Mouse (Mus musculus): Measurements from ENCODE around the gene Sumo2. TPM values are rescaled to one million over a fixed set of nuclear protein-coding genes. Genes with fewer than 3 reads are reported as not detected.

Gene Sumo2
- polyA plus RNA-seq, 1 experiment, result 1,012 TPM

DNA sequence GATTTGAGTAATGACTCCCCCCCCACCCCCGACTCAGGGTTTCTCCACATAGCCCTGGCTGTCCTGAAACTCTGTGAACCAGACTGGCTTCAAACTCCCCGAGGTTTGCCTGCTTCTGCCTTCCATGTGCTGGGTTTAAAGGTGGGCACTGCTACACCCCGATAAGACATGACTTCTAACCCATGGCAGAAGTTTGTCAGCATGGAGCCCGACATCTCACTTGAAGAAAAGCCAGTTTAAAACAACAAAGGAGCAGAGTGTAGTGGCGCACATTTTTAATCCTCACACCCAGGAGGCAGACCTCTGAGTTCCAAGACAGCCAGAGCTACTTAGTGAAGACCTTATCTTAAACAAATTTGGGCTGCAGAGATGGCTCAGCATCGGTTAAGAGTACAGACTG is 43.7 kb downstream of the Sumo2 start:
- H3K27ac ChIP-seq (ENCODE audit: insufficient read depth, low read length), result no peak overlapping the region
- H3K4me3 ChIP-seq (ENCODE audit: low read depth, low read length), result no peak overlapping the region

DNA sequence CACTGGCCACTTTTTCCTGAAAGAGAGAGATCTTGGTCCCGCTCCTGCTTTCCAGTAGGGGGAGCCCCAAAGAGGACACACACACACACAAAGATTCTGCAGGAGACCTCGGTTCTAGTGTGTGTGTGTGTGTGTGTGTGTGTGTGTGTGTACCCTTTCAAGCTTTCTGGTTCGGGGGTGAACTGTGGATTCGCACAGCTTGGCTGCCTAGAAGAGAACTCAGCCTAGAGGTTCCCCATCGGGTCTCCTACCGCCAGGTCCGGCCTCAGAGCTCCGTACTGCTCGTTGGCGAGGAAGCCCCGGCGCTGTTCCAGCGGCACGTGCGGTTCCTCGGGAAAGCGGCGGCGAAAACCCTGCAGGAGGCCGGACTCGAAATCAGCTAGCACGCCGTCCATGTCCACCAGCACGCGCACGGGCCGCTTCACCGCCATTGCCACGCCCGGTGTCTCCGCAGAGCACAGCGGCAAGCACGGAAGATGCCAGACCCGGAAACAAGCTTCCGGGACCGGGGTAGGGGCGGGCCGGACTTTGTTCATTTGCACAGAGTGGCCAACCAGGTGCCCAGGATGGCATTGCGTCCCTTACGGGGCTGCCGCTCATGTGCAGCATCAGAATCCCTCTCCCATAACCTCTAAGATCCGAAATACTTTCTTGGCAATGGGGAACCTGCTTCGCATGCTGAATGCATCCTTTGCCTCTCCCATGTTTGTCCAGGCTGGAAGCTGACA is 44.6 kb downstream of the Sumo2 start, which contains the start of gene Nt5c:
Gene Nt5c, minus strand, starts transcription at position 507 of the 728 bp plus-strand sequence.
- Histone ChIP-seq H3K36me3 (ENCODE audit: control insufficient read depth, insufficient read depth, low read length, poor library complexity, severe bottlenecking) (no peaks in the 10 kb centered on the region), H3K27ac (ENCODE audit: insufficient read depth, low read length) (no peak within 1 kb of the TSS), H3K9ac (ENCODE audit: low read depth, poor library complexity, severe bottlenecking) (peak within 1 kb of the TSS; percentile 73), H3K9me3 (replicated peaks; ENCODE audit: control insufficient read depth, insufficient read depth, low read length, poor library complexity, severe bottlenecking) (no peaks in the 10 kb centered on the region), H3K4me3 (ENCODE audit: low read depth, low read length) (peak within 1 kb of the TSS; percentile 76), H3K4me1 (ENCODE audit: control insufficient read depth, insufficient read depth, low read length) (no peaks in the 10 kb centered on the region), H3K27me3 (ENCODE audit: control insufficient read depth, insufficient read depth, low read length, poor library complexity, severe bottlenecking) (no peaks in the 10 kb centered on the region)
- peak; percentile 40 for TF ChIP-seq CTCF (IDR thresholded peaks at IDR 0.05; ENCODE audit: low read depth, low read length)
- 0 out of 2 replicates have a peak, but pooled peaks have one; percentile 25 for TF ChIP-seq EP300 (IDR thresholded peaks at IDR 0.05; ENCODE audit: insufficient read depth, low read depth, low read length)
- no peak for TF ChIP-seq POLR2A (IDR thresholded peaks at IDR 0.05; ENCODE audit: insufficient read depth, low read length)

More for the DNA sequence above, 43.7 kb downstream of the Sumo2 start:
- Histone ChIP-seq H3K4me1 (ENCODE audit: control insufficient read depth, insufficient read depth, low read length) (no peaks in the 10 kb centered on the region), H3K9me3 (replicated peaks; ENCODE audit: control insufficient read depth, insufficient read depth, low read length, poor library complexity, severe bottlenecking) (no peaks in the 10 kb centered on the region), H3K27me3 (ENCODE audit: control insufficient read depth, insufficient read depth, low read length, poor library complexity, severe bottlenecking) (no peaks in the 10 kb centered on the region), H3K9ac (ENCODE audit: low read depth, poor library complexity, severe bottlenecking) (peak overlapping the region; percentile 73), H3K36me3 (ENCODE audit: control insufficient read depth, insufficient read depth, low read length, poor library complexity, severe bottlenecking) (no peaks in the 10 kb centered on the region)
- TF ChIP-seq EP300 (IDR thresholded peaks at IDR 0.05; ENCODE audit: insufficient read depth, low read depth, low read length) (no peak), CTCF (IDR thresholded peaks at IDR 0.05; ENCODE audit: low read depth, low read length) (no peak)

DNA sequence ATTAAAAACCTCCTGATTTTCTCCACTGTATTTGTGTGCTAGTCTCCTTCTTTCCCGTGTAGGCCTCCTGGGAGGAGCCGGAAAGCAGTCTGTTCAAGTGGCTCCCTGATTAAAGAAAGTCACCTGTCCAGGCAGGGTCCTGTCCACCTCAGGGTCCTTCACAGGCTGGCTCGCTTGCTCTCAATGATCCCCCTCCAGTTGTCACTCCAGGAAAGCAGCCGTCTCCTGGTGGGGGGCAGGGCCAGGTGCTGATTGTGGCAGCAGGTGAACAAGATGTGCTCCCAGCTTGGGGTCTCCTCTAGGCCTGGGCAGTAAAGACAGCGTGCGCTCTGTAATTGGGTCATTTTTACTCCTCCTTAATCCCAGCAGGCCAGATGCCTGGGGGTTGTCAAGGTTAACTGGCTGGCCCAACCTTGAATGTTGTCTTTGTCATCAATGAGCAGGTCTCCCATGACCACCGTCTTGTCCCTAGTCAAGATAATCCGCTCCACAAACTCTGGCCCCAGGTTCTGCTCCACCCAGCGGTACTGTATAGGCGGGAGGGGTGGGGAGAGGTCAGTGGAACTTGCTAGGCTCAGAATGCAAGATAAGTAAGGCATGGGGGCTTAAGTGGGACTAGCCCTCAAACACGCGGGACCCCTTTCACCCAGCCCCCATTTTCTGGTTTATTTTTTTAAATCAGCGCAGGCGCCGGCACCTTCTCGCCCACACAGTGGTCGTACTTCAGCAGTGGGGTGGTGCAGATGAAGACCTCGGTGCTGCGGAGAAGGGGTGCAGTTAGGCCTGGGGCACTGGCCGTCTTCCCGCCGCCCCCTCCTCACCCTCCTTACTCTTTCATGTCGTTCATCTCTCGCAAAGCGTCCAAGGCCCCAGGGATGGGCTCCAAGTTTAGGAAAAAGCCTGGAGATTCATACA is 45.4 kb downstream of the Sumo2 start:
- Histone ChIP-seq H3K36me3 (ENCODE audit: control insufficient read depth, insufficient read depth, low read length, poor library complexity, severe bottlenecking) (no peaks in the 10 kb centered on the region), H3K4me1 (ENCODE audit: control insufficient read depth, insufficient read depth, low read length) (no peaks in the 10 kb centered on the region), H3K9ac (ENCODE audit: low read depth, poor library complexity, severe bottlenecking) (peak overlapping the region; percentile 73), H3K9me3 (replicated peaks; ENCODE audit: control insufficient read depth, insufficient read depth, low read length, poor library complexity, severe bottlenecking) (no peaks in the 10 kb centered on the region), H3K4me3 (ENCODE audit: low read depth, low read length) (peak overlapping the region; percentile 76), H3K27ac (ENCODE audit: insufficient read depth, low read length) (no peak overlapping the region), H3K27me3 (ENCODE audit: control insufficient read depth, insufficient read depth, low read length, poor library complexity, severe bottlenecking) (no peaks in the 10 kb centered on the region)
- TF ChIP-seq POLR2A (IDR thresholded peaks at IDR 0.05; ENCODE audit: insufficient read depth, low read length), result no peak
- no peak for TF ChIP-seq EP300 (IDR thresholded peaks at IDR 0.05; ENCODE audit: insufficient read depth, low read depth, low read length)
- no peak for TF ChIP-seq CTCF (IDR thresholded peaks at IDR 0.05; ENCODE audit: low read depth, low read length)

DNA sequence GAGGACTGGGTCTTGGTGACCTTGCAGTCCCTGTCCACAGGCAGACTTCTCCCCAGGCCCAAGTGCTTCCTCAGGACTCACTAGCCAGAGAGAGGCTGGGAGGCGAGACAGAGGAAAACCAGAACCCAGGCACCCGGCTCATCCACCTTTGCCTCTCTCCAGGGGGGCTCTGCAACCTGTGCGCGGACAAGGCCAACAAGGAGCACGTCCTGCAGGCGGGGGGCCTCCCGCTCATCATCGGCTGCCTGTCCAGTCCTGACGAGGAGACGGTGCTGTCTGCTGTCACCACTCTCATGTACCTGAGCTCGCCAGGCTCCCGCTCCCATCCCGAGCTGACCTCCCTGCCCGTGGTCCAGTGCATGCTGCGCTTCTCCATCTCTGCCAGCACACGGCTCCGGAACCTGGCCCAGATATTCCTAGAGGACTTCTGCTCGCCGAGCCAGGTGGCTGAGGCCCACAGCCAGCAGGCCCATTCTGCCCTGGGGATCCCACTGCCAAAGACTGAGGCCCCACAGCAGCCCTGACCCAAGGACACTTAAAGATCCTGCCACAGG is 47.4 kb downstream of the Sumo2 start:
- TF ChIP-seq CTCF (IDR thresholded peaks at IDR 0.05; ENCODE audit: low read depth, low read length), result no peak
- H3K9ac ChIP-seq (ENCODE audit: low read depth, poor library complexity, severe bottlenecking), result no peak overlapping the region

DNA sequence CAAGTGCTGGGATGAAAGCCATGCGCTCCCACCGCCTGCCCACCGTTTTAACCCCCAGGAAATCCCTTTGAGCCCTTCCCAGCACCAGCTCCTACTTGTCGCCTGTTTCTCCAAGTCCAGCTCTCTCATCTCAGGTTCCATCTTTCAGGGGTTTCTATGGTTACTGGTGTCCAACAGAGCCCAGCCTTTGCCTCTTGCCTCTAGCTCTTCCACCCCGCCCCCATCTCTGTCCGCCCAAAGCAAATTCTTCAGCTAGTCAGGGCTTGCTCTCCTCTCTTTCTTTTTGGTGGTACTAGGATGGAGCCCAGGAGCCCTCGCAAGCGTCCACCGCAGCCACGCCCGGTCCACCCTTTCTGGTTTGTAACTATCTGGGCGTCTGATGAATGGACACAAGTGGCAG is 50.9 kb downstream of the Sumo2 start:
- H3K27ac ChIP-seq (ENCODE audit: insufficient read depth, low read length), result peak overlapping the region; percentile 80
- H3K4me3 ChIP-seq (ENCODE audit: low read depth, low read length), result no peak overlapping the region
- H3K9ac ChIP-seq (ENCODE audit: low read depth, poor library complexity, severe bottlenecking), result no peak overlapping the region
- H3K36me3 ChIP-seq (ENCODE audit: control insufficient read depth, insufficient read depth, low read length, poor library complexity, severe bottlenecking), result no peaks in the 10 kb centered on the region
- H3K27me3 ChIP-seq (ENCODE audit: control insufficient read depth, insufficient read depth, low read length, poor library complexity, severe bottlenecking), result no peaks in the 10 kb centered on the region
- TF ChIP-seq CTCF (IDR thresholded peaks at IDR 0.05; ENCODE audit: low read depth, low read length), result no peak
- TF ChIP-seq EP300 (IDR thresholded peaks at IDR 0.05; ENCODE audit: insufficient read depth, low read depth, low read length), result 0 out of 2 replicates have a peak, but pooled peaks have one; percentile 39
- no peak for TF ChIP-seq POLR2A (IDR thresholded peaks at IDR 0.05; ENCODE audit: insufficient read depth, low read length)
- H3K9me3 ChIP-seq (replicated peaks; ENCODE audit: control insufficient read depth, insufficient read depth, low read length, poor library complexity, severe bottlenecking), result no peaks in the 10 kb centered on the region
- H3K4me1 ChIP-seq (ENCODE audit: control insufficient read depth, insufficient read depth, low read length), result peaks cover 2% of the 10 kb centered on the region

More for the DNA sequence above, 47.4 kb downstream of the Sumo2 start:
- Histone ChIP-seq H3K4me1 (ENCODE audit: control insufficient read depth, insufficient read depth, low read length) (peaks cover 2% of the 10 kb centered on the region), H3K36me3 (ENCODE audit: control insufficient read depth, insufficient read depth, low read length, poor library complexity, severe bottlenecking) (no peaks in the 10 kb centered on the region), H3K27ac (ENCODE audit: insufficient read depth, low read length) (no peak overlapping the region), H3K4me3 (ENCODE audit: low read depth, low read length) (no peak overlapping the region), H3K9me3 (replicated peaks; ENCODE audit: control insufficient read depth, insufficient read depth, low read length, poor library complexity, severe bottlenecking) (no peaks in the 10 kb centered on the region), H3K27me3 (ENCODE audit: control insufficient read depth, insufficient read depth, low read length, poor library complexity, severe bottlenecking) (no peaks in the 10 kb centered on the region)
